In genomic region chr5:20749535-20749934, GRCm38 (mm10) we compare ENCODE assay signal across 20 mouse cellular contexts.
DNase-seq lines count a peak whose midpoint lies in the region; ATAC-seq and TF ChIP-seq lines count a peak whose summit lies in the region.
"Had no signal": no experiment of that assay in that cellular context is flagged by ENCODE, and none has a peak within 500 bp of the region (broad histone marks: within the 10 kb centered on the region; RNA-seq: fewer than 3 reads in every experiment).

No protein-coding gene starts in this region.

- H3ac ChIP-seq in C2C12 (ENCODE audit: control insufficient read depth, insufficient read length, low read depth) = no peak overlapping the region

- H3K4me1 ChIP-seq in liver, embryonic 16.5 days (ENCODE audit: control insufficient read depth, low read depth, low read length) = no peaks in the 10 kb centered on the region
- peaks cover 15% of the 10 kb centered on the region for H3K4me1 ChIP-seq in thymus, adult 2 months (replicated peaks; ENCODE audit: control insufficient read depth, insufficient read depth, low read length)
- H3K4me1 ChIP-seq in forebrain, embryonic 10.5 days = peaks cover 42% of the 10 kb centered on the region
- H3K4me1 ChIP-seq: limb, embryonic 13.5 days; stomach, embryonic 15.5 days had no signal

- no peaks in the 10 kb centered on the region for H3K9me3 ChIP-seq in liver, embryonic 16.5 days (replicated peaks; ENCODE audit: control insufficient read depth, low read length)
- no peaks in the 10 kb centered on the region for H3K9me3 ChIP-seq in forebrain, embryonic 10.5 days
- H3K9me3 ChIP-seq: embryonic facial prominence, embryonic 15.5 days; limb, embryonic 13.5 days; lung, embryonic 15.5 days; stomach, embryonic 15.5 days had no signal

- no peak overlapping the region for H3K27ac ChIP-seq in liver, embryonic 16.5 days (ENCODE audit: low read length)
- peak overlapping the region; percentile 72; the same call in 1 of the 2 replicates for H3K27ac ChIP-seq in thymus, adult 2 months (ENCODE audit: control insufficient read depth, insufficient read depth, low read length)
- H3K27ac ChIP-seq in forebrain, embryonic 10.5 days = no peak overlapping the region
- H3K27ac ChIP-seq: embryonic facial prominence, embryonic 15.5 days; hindbrain, embryonic 14.5 days; kidney, postnatal 0 days; layer of hippocampus, adult 2 months; limb, embryonic 13.5 days; lung, embryonic 15.5 days; stomach, embryonic 15.5 days had no signal

- 18% methylated on average over 3 of the region's 3 CpGs for WGBS in liver, embryonic 16.5 days (ENCODE audit: insufficient replicate concordance)
- 6% methylated on average over 3 of the region's 3 CpGs for WGBS in thymus, adult 2 months
- 95% methylated on average over 3 of the region's 3 CpGs for WGBS in forebrain, embryonic 10.5 days

- no peaks in the 10 kb centered on the region for H3K36me3 ChIP-seq in C2C12 (ENCODE audit: control insufficient read depth, insufficient read depth)
- H3K36me3 ChIP-seq in liver, embryonic 16.5 days (ENCODE audit: control insufficient read depth, insufficient read depth) = no peaks in the 10 kb centered on the region
- no peaks in the 10 kb centered on the region for H3K36me3 ChIP-seq in thymus, adult 2 months (ENCODE audit: control insufficient read depth, insufficient read depth, low read length)
- H3K36me3 ChIP-seq in forebrain, embryonic 10.5 days (replicated peaks) = no peaks in the 10 kb centered on the region
- H3K36me3 ChIP-seq: embryonic facial prominence, embryonic 15.5 days; limb, embryonic 13.5 days; lung, embryonic 15.5 days; stomach, embryonic 15.5 days had no signal

- TF ChIP-seq POLR2A in thymus, adult 2 months (IDR thresholded peaks at IDR 0.05; ENCODE audit: control insufficient read depth, extremely low read depth, insufficient read depth, low read length, poor library complexity) = no peak

- H3K79me2 ChIP-seq in C2C12 (ENCODE audit: control insufficient read depth, insufficient read depth) = no peaks in the 10 kb centered on the region

- no peak overlapping the region for H3K4me2 ChIP-seq in liver, embryonic 16.5 days (ENCODE audit: low read depth, low read length)
- H3K4me2 ChIP-seq: embryonic facial prominence, embryonic 15.5 days; hindbrain, embryonic 14.5 days; limb, embryonic 13.5 days; lung, embryonic 15.5 days; stomach, embryonic 15.5 days had no signal

- TF ChIP-seq CTCF in C2C12 (IDR thresholded peaks at IDR 0.05; ENCODE audit: control insufficient read depth, insufficient read depth, insufficient read length) = no peak
- TF ChIP-seq CTCF in thymus, adult 2 months (IDR thresholded peaks at IDR 0.05; ENCODE audit: borderline replicate concordance, control insufficient read depth, extremely low read depth, insufficient read depth, low read length, poor library complexity) = no peak

- H3K9ac ChIP-seq in liver, embryonic 16.5 days (ENCODE audit: low read depth, low read length) = no peak overlapping the region
- H3K9ac ChIP-seq: embryonic facial prominence, embryonic 15.5 days; hindbrain, embryonic 14.5 days; limb, embryonic 13.5 days; lung, embryonic 15.5 days; stomach, embryonic 15.5 days had no signal

- no peaks in the 10 kb centered on the region for H3K27me3 ChIP-seq in C2C12 (ENCODE audit: control insufficient read depth, insufficient read depth, insufficient read length)
- H3K27me3 ChIP-seq in liver, embryonic 16.5 days (ENCODE audit: control insufficient read depth, insufficient read depth, low read depth, low read length) = no peaks in the 10 kb centered on the region
- H3K27me3 ChIP-seq in thymus, adult 2 months (ENCODE audit: control insufficient read depth, insufficient read depth, low read length) = no peaks in the 10 kb centered on the region
- no peaks in the 10 kb centered on the region for H3K27me3 ChIP-seq in forebrain, embryonic 10.5 days (ENCODE audit: poor library complexity, severe bottlenecking)
- H3K27me3 ChIP-seq: embryonic facial prominence, embryonic 15.5 days; limb, embryonic 13.5 days; lung, embryonic 15.5 days; stomach, embryonic 15.5 days had no signal

- ATAC-seq in liver, embryonic 16.5 days (ENCODE audit: low read depth) = peak; percentile 37; the same call in 1 of the 2 replicates
- ATAC-seq: intestine, embryonic 16.5 days had no signal

- no peaks in the 10 kb centered on the region for H3K79me3 ChIP-seq in C2C12 (ENCODE audit: low read depth)

- DNase-seq in 416B (ENCODE audit: low read depth) = peak; percentile 80
- DNase-seq in thymus, adult 2 months = peak; percentile 37
- no peak for DNase-seq in right cerebral cortex, postnatal 25 days
- DNase-seq in forebrain, embryonic 10.5 days (ENCODE audit: extremely low spot score, low spot score) = no peak
- no peak for DNase-seq in cerebellum, adult 8-10 months
- no peak for DNase-seq in adipocyte (ENCODE audit: low spot score)
- DNase-seq: adrenal gland, postnatal 36 days; cerebellum, adult 9-11 months; gastrocnemius, postnatal 25 days; heart, postnatal 14 days had no signal

- H3K4me3 ChIP-seq in C2C12 (ENCODE audit: insufficient read depth, poor library complexity, severe bottlenecking) = no peak overlapping the region
- H3K4me3 ChIP-seq in liver, embryonic 16.5 days (ENCODE audit: low read depth, low read length) = no peak overlapping the region
- no peak overlapping the region for H3K4me3 ChIP-seq in thymus, adult 2 months (ENCODE audit: control insufficient read depth, insufficient read depth, low read length)
- H3K4me3 ChIP-seq in forebrain, embryonic 10.5 days = no peak overlapping the region
- H3K4me3 ChIP-seq: embryonic facial prominence, embryonic 15.5 days; layer of hippocampus, adult 2 months; limb, embryonic 13.5 days; lung, embryonic 15.5 days; stomach, embryonic 15.5 days had no signal

TF ChIP-seq in C2C12, 6 proteins besides CTCF, POLR2A, EP300 and RAD21:
- peak; percentile 56 for TF ChIP-seq MYOD1 (IDR thresholded peaks at IDR 0.05; ENCODE audit: control insufficient read depth, insufficient read length, low read depth)
- TF ChIP-seq MAX (IDR thresholded peaks at IDR 0.05) = no peak

Comparison
In these comparisons a context has a peak if more than half of its experiments do, and no peak if none do; other contexts are left out.
1. DNase-seq: peak in 416B (single experiment) and thymus, adult 2 months (single experiment); none in right cerebral cortex, postnatal 25 days (single experiment), forebrain, embryonic 10.5 days (single experiment), cerebellum, adult 8-10 months (single experiment) and adipocyte (single experiment).